11 mouse cellular contexts compared by ENCODE assay signal in the genomic region with DNA sequence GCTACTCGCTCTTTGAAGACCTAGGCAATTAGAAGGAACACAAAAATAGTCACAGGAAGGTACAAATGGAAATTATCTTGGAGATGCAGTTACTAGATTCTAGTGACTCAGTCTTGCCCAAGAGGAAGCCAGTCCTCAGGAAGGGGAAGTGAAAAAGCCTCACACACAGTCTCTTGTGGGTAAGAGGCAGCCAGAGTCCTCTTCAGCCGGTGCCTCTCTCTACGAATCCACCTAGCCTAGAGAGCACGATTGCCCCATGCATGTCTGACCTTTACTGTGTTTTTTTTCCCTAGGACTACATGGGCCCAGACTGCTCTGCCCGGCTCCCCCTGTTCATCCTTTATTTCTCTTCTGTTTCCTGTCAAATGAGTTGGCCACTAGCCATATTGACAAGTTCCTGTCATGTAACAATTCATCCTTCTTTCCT.
A peak's percentile ranks its signal among the peaks of the same experiment; 100 is the strongest.
DNase-seq lines count a peak whose midpoint lies in the region; ATAC-seq and TF ChIP-seq lines count a peak whose summit lies in the region.
"Had no signal": no experiment of that assay in that cellular context is flagged by ENCODE, and none has a peak within 500 bp of the region (broad histone marks: within the 10 kb centered on the region; RNA-seq: fewer than 3 reads in every experiment).

No protein-coding gene starts in this region.

- H3K27me3 ChIP-seq in stomach, postnatal 0 days (ENCODE audit: control insufficient read depth, insufficient read depth, low read length) = no peaks in the 10 kb centered on the region

- H3K4me2 ChIP-seq in stomach, postnatal 0 days (replicated peaks; ENCODE audit: low read depth) = no peak overlapping the region

- no peak overlapping the region for H3K4me3 ChIP-seq in lung, adult 2 months (replicated peaks; ENCODE audit: extremely low read depth, low read depth, low read length)
- no peak overlapping the region for H3K4me3 ChIP-seq in stomach, postnatal 0 days (ENCODE audit: low read depth, low read length)
- H3K4me3 ChIP-seq: left cerebral cortex, adult 2 months had no signal

- DNase-seq in lung, adult 18-20 months = peak; percentile 53 to 62
- no peak for DNase-seq in lung, adult 2 months
- peak; percentile 60 for DNase-seq in c-Kit-positive CD71-negative TER-119-negative erythroid progenitor cells, embryonic 14.5 days (ENCODE audit: low read depth)
- peak; percentile 73 for DNase-seq in lung, postnatal 25 days (ENCODE audit: low spot score)
- DNase-seq in stomach, postnatal 0 days (ENCODE audit: low spot score) = no peak
- DNase-seq in left cerebral cortex, adult 18-20 months (ENCODE audit: low spot score in 2 of 2) = no peak
- DNase-seq in frontal cortex, postnatal 10 days (ENCODE audit: low spot score in 2 of 2) = no peak
- DNase-seq: cerebellum, adult 2 months; right cerebral cortex, adult 18-20 months; thymus, postnatal 4 days had no signal

- TF ChIP-seq CTCF in lung, adult 2 months (IDR thresholded peaks at IDR 0.05; ENCODE audit: insufficient read depth, low read length) = no peak
- no peak for TF ChIP-seq CTCF in stomach, postnatal 0 days (IDR thresholded peaks at IDR 0.05; ENCODE audit: low read depth)

- no peaks in the 10 kb centered on the region for H3K36me3 ChIP-seq in stomach, postnatal 0 days (ENCODE audit: control insufficient read depth, insufficient read depth, low read length)

- peak; percentile 38; the same call in 1 of the 2 replicates for ATAC-seq in stomach, postnatal 0 days (ENCODE audit: low FRiP score, low TSS enrichment)

- peaks cover 11% of the 10 kb centered on the region for H3K4me1 ChIP-seq in lung, adult 2 months (ENCODE audit: control insufficient read depth, insufficient read depth, low read length)
- no peaks in the 10 kb centered on the region; the same call in 1 of the 2 replicates for H3K4me1 ChIP-seq in stomach, postnatal 0 days (replicated peaks; ENCODE audit: control insufficient read depth, insufficient read depth)

- no peak overlapping the region for H3K27ac ChIP-seq in stomach, postnatal 0 days (replicated peaks)
- H3K27ac ChIP-seq: left cerebral cortex, adult 2 months had no signal

- TF ChIP-seq EP300 in stomach, postnatal 0 days (optimal IDR thresholded peaks at IDR 0.05) = no peak

- TF ChIP-seq POLR2A in lung, adult 2 months (IDR thresholded peaks at IDR 0.05; ENCODE audit: borderline replicate concordance, extremely low read depth, low read depth, low read length) = no peak

- no peak overlapping the region for H3K9ac ChIP-seq in stomach, postnatal 0 days (ENCODE audit: low read length)

- H3K9me3 ChIP-seq in stomach, postnatal 0 days (ENCODE audit: control insufficient read depth, low read length) = no peaks in the 10 kb centered on the region

- 22% methylated on average over 5 of the region's 5 CpGs for WGBS in lung, adult 2 months
- WGBS in stomach, postnatal 0 days = 70% methylated on average over 5 of the region's 5 CpGs

Comparison
In these comparisons a context has a peak if more than half of its experiments do, and no peak if none do; other contexts are left out.
1. DNase-seq: peak in lung, adult 18-20 months (2 of 2), c-Kit-positive CD71-negative TER-119-negative erythroid progenitor cells, embryonic 14.5 days (single experiment) and lung, postnatal 25 days (single experiment); none in lung, adult 2 months (single experiment), stomach, postnatal 0 days (single experiment), left cerebral cortex, adult 18-20 months (0 of 2) and frontal cortex, postnatal 10 days (0 of 2).